Mouse (Mus musculus) spleen, adult 2 months (tissue): ENCODE results near the gene Tm9sf4.

ENCODE experiments used
- CTCF ChIP-seq: fragments of 200-500 bp; IDR thresholded peaks from 2 replicates; pipeline ENCODE4 v1.5.1; 2011; ENCODE audit warnings: mild to moderate bottlenecking, inconsistent platforms; ENCODE audit not compliant: insufficient read depth, insufficient read length, insufficient replicate concordance; ENCODE audit errors: extremely low read depth
- POLR2A ChIP-seq: fragments of 200-500 bp; IDR thresholded peaks from 2 replicates; pipeline ENCODE4 v1.6.1; 2011; ENCODE audit warnings: low read depth, low read length, inconsistent platforms

DNA sequence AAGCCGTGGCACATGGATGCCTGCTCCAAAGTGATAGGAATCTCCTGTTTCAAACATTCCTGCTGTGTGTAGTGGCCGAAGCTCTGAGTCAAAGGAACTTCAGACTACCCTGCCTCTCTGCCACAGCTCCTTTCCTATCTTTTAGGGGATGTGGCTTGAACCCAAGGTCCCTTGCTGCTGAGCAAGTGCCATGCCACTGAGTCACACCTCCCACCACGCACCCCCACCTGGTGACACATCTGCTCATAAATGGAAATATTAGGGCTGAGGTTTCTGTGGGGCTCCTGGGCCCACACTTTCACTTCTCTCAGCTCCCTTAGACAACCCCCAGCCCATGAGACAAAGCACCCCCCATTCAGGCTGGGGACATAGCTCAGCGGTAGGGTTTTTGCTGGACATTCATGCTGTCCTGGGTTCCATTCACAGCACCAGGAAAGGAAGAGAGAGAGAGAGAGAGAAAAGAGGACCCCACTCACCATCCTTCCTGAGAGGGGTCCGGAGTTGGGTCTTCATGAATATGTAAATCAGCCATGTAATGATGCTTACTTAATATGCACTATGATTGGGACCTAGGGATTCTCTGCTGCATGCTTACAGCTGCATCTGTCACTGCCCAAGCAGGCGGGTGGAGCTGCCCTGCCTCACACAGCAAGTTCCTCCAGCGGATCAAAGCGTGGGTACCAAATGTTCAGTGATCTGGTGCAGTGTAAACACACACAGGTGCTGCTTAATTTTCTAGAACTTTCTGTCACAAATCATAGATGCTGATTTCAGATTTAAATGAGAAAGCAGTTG lies 39.1 kb upstream of the Tm9sf4 start:
- TF ChIP-seq POLR2A, result no peak; the same call in 1 of the 2 replicates
- TF ChIP-seq CTCF, result no peak
